Mouse (Mus musculus) lung, adult 2 months (tissue): ENCODE data around the gene Dhx8.

ENCODE experiments used
- CTCF ChIP-seq: fragments of 200-500 bp; IDR thresholded peaks from 2 replicates; pipeline ENCODE4 v1.5.1; 2011; ENCODE audit warnings: mild to moderate bottlenecking, low read length, control low read depth; ENCODE audit not compliant: insufficient read depth
- POLR2A ChIP-seq: fragments of 200-500 bp; IDR thresholded peaks from 2 replicates; pipeline ENCODE4 v1.6.1; 2011; ENCODE audit warnings: low read depth, mild to moderate bottlenecking, control low read depth, low read length, borderline replicate concordance; ENCODE audit errors: extremely low read depth

GRCm38 (mm10) chr11:101764546-101764945 is 31.8 kb downstream of the Dhx8 start:
- TF ChIP-seq CTCF (no peak), POLR2A (no peak)
